Mouse (Mus musculus): Measurements from ENCODE around the gene Cnnm4. TPM values are rescaled to one million over a fixed set of nuclear protein-coding genes. Genes with fewer than 3 reads are reported as not detected.

The Cnnm4 gene
- 8.8 and 9.3 TPM in 2 replicates for polyA plus RNA-seq (2012; rRNA removed)

DNA sequence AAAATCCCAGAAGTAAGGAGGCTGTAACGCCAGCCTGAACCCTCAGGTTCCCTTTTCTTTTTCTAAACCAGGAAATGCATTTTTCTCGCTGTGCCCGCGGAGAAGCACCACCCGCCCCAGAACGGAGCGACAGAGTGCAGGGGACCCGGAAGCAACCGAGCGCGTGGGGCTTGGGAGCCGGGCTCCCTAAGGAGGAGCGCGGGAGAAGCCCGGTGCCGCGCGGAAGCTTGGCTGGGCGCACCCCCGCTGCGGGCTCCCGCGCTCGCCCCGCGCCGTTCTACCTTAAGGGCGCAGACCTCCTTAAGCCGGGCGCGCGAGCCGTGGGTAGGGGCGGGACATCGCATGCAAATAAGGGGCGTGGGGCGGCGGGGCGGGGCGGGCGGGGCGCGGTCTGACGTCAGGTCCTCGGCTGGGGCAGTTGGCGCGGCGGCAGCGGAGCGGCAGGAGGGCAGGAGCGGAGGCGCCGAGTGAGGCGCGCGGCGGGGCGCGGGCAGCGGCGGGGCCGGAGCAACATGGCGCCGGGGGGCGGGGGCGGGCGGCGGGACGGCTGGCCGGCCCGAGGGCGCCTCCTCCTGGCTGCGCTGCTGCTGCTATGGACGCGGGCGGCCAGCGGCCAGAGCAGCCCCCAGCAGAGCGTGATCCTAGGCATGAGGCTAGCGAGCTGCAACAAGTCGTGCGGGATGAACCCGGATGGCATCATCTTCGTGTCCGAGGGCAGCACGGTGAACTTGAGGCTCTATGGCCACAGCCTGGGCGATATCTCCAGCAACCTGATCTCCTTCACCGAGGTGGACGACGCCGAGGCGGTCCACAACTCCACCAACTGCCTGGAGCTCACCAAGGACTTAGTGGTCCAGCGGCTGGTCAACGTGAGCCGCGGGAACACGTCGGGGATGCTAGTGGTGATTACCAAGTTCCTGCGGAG lies at the start of gene Cnnm4:
Gene Cnnm4, plus strand, starts transcription at position 440 of the 925 bp plus-strand sequence.

DNA sequence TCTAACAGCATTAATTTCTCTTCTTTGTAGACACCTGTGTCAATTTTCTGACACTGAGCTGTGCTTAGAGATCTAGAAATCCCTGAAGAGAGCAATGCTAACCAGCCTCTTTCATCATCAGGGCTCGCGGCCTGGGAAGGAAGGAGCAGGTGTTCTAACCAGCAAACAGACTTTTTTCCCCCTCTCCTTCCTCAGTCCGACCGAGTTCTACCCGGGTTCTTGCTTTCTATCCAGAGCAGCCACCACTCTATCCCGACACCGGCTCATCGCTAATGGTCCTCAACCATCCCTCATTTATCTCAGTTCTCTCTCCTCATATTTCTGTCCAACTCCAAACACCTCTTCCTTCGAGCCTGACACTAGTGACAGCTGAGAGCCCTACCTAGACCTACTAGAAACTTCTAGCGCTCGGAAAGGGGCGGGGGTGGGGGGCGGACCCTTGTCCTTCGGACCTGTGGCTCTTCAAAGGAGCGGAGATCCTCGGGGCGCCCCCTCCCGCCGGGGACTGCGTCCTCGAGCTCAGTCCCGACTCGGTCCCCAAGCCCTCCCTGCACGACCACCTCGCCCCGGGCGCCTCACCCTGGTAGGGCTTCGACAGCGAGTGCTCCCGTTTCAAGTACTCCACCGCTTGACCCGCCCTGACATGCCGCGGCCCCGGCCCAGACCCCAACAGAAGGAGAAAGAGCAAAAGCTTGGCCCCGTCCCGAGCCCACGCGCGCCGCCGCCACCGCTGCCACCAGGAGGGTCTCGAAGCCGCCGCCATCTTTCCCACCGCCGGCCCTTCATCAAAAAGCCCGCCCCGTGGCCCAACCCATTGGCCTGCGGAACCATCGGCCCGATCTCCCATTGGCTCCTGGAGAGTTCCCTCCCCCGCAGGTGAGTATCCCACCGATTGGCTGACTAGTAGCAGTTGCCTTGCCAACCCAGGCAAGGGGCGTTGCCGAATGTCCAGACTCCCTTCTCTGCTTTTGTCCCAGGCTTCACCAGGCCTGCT lies 26.7 kb upstream of the Cnnm4 start, which contains the start of gene Lman2l:
Gene Lman2l, minus strand, starts transcription at position 801 of the 994 bp plus-strand sequence.

DNA sequence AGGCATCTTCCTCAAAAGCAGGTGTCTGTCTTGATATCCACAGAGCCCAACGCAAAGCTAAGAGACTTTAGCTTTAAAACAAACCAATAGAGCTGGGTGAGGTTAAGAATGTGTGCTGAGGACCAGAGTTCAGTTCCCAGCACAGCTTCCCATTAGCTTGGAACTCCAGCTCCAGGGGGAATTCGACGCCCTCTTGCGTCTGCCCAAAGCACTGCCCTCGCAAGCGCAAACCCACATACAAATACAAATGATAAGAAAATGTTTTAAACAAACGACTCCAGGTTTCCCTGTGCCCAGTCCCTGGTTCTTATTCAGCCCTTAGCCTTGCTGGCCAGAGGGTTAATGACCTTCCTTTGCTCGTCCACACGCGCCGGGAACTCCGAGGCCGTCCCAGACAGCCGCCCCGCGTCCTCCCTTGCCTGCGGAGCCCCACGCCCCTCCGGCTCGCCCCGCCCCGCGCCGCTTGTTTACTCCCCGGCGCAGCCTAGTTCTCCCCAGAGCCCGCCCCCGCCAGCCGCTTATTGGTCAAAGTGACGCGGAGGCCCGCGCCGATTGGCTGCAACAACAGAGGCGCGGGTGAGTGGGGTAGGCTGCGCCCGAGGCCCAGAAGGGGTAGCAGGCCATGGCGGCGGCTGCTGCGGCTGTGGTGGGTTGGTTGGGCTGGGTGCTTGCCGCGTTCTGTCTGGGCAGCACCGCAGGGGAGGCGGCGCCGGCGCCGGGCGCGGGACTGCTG lies 40.0 kb downstream of the Cnnm4 start, which contains the start of gene Cnnm3:
Gene Cnnm3, plus strand, starts transcription at position 579 of the 733 bp plus-strand sequence.

DNA sequence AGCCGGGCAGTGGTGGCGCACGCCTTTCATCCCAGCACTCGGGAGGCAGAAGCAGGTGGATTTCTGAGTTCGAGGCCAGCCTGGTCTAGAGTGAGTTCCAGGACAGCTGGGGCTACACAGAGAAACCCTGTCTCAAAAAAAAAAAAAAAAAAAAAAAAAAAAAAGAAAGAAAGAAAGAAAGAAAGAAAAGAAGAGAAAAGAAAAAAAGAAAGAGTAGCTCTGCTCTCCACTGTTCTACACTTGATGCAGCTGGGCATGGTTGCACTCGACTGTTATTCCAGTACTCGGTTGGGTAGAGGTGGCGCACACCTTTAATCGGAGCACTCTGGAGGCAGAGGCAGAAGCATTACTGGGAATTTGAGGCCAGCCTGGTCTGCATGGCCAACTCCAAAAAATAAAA lies 65.4 kb downstream of the Cnnm4 start, which contains the start of gene Ankrd23:
Gene Ankrd23, minus strand, starts transcription at position 101 of the 400 bp plus-strand sequence.

DNA sequence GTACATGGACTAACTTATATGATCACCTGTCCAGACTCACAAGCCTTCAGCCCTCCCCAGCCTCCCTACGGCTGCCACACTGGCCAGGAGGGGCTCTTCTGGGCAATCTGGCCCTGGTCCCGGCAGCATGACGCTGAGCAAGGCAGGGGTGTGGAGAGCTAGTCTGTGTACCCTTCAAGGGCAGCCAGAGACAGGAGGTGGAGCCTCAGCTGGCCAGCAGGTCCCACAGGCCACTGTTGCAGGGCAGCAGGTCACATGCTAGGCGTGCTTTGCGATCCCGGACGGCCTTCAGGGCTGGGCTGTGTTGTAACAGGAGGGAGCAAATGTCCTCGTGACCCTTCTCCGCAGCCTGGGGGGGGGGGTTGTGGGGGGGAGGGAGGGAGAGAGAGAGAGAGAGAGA lies 67.8 kb downstream of the Cnnm4 start, which contains the start of gene Gm42417:
Gene Gm42417, minus strand, starts transcription at position 244 of the 400 bp plus-strand sequence.

DNA sequence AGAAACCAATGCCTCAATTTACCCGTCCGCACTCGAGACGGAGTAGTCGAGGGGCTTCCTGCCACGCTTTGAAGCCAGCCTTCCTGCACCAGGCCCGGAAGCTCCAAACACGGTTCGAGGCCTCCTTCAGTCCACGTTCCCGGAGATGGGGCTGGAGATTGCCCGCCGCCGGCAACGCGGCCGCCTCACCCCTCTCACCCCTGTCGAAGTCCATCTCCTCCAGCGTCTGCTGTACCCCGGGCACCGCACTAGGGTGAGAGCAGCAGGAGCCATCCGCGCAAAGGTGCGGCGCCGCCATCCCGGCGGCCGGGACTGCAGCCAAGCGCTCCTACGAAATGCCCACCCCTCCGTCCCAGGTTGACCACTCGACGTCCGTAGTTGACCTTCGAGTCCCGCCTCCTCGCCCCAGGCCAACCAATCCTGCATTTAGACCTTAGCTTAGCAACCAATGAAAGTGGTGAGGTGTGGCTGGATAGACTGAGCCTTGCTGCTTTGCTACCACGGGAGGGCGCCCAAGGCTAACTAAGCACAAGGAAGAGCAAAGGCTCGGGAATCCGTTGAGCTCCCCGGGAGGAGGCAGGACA lies 75.6 kb downstream of the Cnnm4 start, which contains the start of gene Ankrd39:
Gene Ankrd39, minus strand, starts transcription at position 558 of the 584 bp plus-strand sequence.

Other genes with a start within 250 kb of the Cnnm4 start
- gene Uggt1, start 226.9 kb upstream of the Cnnm4 start, polyA plus RNA-seq (2012; rRNA removed), result 19.1 and 20.5 TPM in 2 replicates
- gene Neurl3, start 196.9 kb upstream of the Cnnm4 start, polyA plus RNA-seq (2012; rRNA removed), result 10.2 and 10.6 TPM in 2 replicates
- gene Arid5a, start 163.9 kb upstream of the Cnnm4 start, polyA plus RNA-seq (2012; rRNA removed), result 13.0 and 14.3 TPM in 2 replicates
- gene Kansl3, start 102.4 kb upstream of the Cnnm4 start, polyA plus RNA-seq (2012; rRNA removed), result 57.5 and 72.5 TPM in 2 replicates
- gene Fer1l5, start 99.3 kb upstream of the Cnnm4 start, polyA plus RNA-seq (2012; rRNA removed), result 0.03 and 0.09 TPM in 2 replicates
- gene Lman2l, start 26.3 kb upstream of the Cnnm4 start, polyA plus RNA-seq (2012; rRNA removed), result 18.5 and 19.4 TPM in 2 replicates
- 35.3 and 39.6 TPM in 2 replicates for gene Cnnm3, start 40.2 kb downstream of the Cnnm4 start, polyA plus RNA-seq (2012; rRNA removed)
- gene Ankrd23, start 65.3 kb downstream of the Cnnm4 start, polyA plus RNA-seq (2012; rRNA removed), result 35.5 and 41.6 TPM in 2 replicates
- not detected in 2 replicates for gene Gm42417, start 67.8 kb downstream of the Cnnm4 start, polyA plus RNA-seq (2012; rRNA removed)
- 48.1 and 50.6 TPM in 2 replicates for gene Ankrd39, start 75.8 kb downstream of the Cnnm4 start, polyA plus RNA-seq (2012; rRNA removed)
- 33.6 and 36.8 TPM in 2 replicates for gene Sema4c, start 86.7 kb downstream of the Cnnm4 start, polyA plus RNA-seq (2012; rRNA removed)
- 2.1 and 2.4 TPM in 2 replicates for gene Fam178b, start 211.6 kb downstream of the Cnnm4 start, polyA plus RNA-seq (2012; rRNA removed)
- 569 and 840 TPM in 2 replicates for gene Cox5b, start 219.8 kb downstream of the Cnnm4 start, polyA plus RNA-seq (2012; rRNA removed)
- gene 4933424G06Rik, start 238.5 kb downstream of the Cnnm4 start, polyA plus RNA-seq (2012; rRNA removed), result not detected in 2 replicates
- 147 and 180 TPM in 2 replicates for gene Actr1b, start 242.8 kb downstream of the Cnnm4 start, polyA plus RNA-seq (2012; rRNA removed)

Measured in ovary, adult 2 months (tissue).